8 mouse cellular contexts compared by ENCODE assay signal in genomic region chr4:132329115-132329834, GRCm38 (mm10). TPM values are rescaled to one million over a fixed set of nuclear protein-coding genes. Genes with fewer than 3 reads are reported as not detected.
A peak's percentile ranks its signal among the peaks of the same experiment; 100 is the strongest.
DNase-seq lines count a peak whose midpoint lies in the region; ATAC-seq and TF ChIP-seq lines count a peak whose summit lies in the region.

Trnau1ap (minus strand) TSS chr4:132329538.

- TF ChIP-seq CTCF in gastrocnemius, adult 2 months (IDR thresholded peaks at IDR 0.05): peak; percentile 21; the same call in 1 of the 2 replicates
- TF ChIP-seq CTCF in hindbrain, postnatal 0 days (IDR thresholded peaks at IDR 0.05; ENCODE audit: low read depth): no peak; the same call in 1 of the 2 replicates

- peaks cover 9% of the 10 kb centered on the region for H3K4me1 ChIP-seq in hindbrain, postnatal 0 days (ENCODE audit: insufficient read depth, low read length)

- H3K4me3 ChIP-seq in gastrocnemius, adult 2 months: peak within 1 kb of the TSS; percentile 96
- H3K4me3 ChIP-seq in hindbrain, postnatal 0 days (ENCODE audit: low read length): peak within 1 kb of the TSS; percentile 74

- H3K9ac ChIP-seq in hindbrain, postnatal 0 days (replicated peaks; ENCODE audit: low read length): peak within 1 kb of the TSS; percentile 84

- peak within 1 kb of the TSS; percentile 96 for H3K27ac ChIP-seq in gastrocnemius, adult 2 months
- H3K27ac ChIP-seq in hindbrain, postnatal 0 days: peak within 1 kb of the TSS; percentile 87

- ATAC-seq in hindbrain, postnatal 0 days: peak; percentile 96
- peak; percentile 98 for ATAC-seq in megakaryocyte progenitor cell, adult 5-6 weeks (replicated peaks; ENCODE audit: poor library complexity)

- H3K27me3 ChIP-seq in hindbrain, postnatal 0 days (ENCODE audit: insufficient read depth, low read length): no peaks in the 10 kb centered on the region

- no peaks in the 10 kb centered on the region for H3K9me3 ChIP-seq in hindbrain, postnatal 0 days (ENCODE audit: low read length)

- H3K4me2 ChIP-seq in hindbrain, postnatal 0 days (ENCODE audit: low read depth, low read length): peak within 1 kb of the TSS; percentile 63

- WGBS in hindbrain, postnatal 0 days: under 1% methylated on average over 52 of the region's 52 CpGs

- DNase-seq in ZHBTc4 (ENCODE audit: low read depth, low spot score): peak; percentile 98
- peak; percentile 72 to 84 for DNase-seq in cerebellum, postnatal 4 days (ENCODE audit: low spot score in 2 of 2)
- DNase-seq in gastrocnemius, adult 2 months: peak; percentile 94
- DNase-seq in hindbrain, postnatal 0 days (ENCODE audit: low spot score): peak; percentile 96
- DNase-seq in left cerebral cortex, adult 9 months (ENCODE audit: low spot score in 2 of 2): peak; percentile 53 to 76
- peak; percentile 83 for DNase-seq in right cerebral cortex, postnatal 14 days
- DNase-seq in urinary bladder, postnatal 36 days (ENCODE audit: low spot score in 2 of 2): peak; percentile 83 to 90

- peaks cover 24% of the 10 kb centered on the region for H3K36me3 ChIP-seq in hindbrain, postnatal 0 days (ENCODE audit: insufficient read depth, low read length)

- intact Hi-C loops in gastrocnemius, adult 2 months (cut with DNase I): loop anchor here (2.0 kb wide), 1 partner anchor 20 kb away; no protein-coding TSS in a partner anchor

RNA-seq across cellular contexts. Expression of gene Trnau1ap, which starts in this region (rescaled TPM):
- 10 to 100 TPM; 10.4 to 11.7 TPM for total RNA-seq in gastrocnemius, adult 2 months (2021)
- total RNA-seq in hindbrain, postnatal 0 days (2014; rRNA removed): 53.2 and 79.3 TPM in 2 replicates
- 56.6 and 62.6 TPM in 2 replicates for polyA plus RNA-seq in hindbrain, postnatal 0 days (2015; fragmentation: Nextera tagmentation; extraction: Ambion mirVana)
- 32.2 and 45.6 TPM in 2 replicates for total RNA-seq in megakaryocyte progenitor cell, adult 5-6 weeks (2015)
- total RNA-seq in megakaryocyte progenitor cell, adult 5-6 weeks (2017): 34.4 and 43.4 TPM in 2 replicates

Comparison
In these comparisons a context has a peak if more than half of its experiments do, and no peak if none do; other contexts are left out.
1. Peak in every context shown above with its lines: DNase-seq, ATAC-seq, H3K4me3 ChIP-seq and H3K27ac ChIP-seq.